Mouse (Mus musculus): ENCODE results near the gene Mfap1b. TPM values are rescaled to one million over a fixed set of nuclear protein-coding genes. Genes with fewer than 3 reads are reported as not detected.

Gene Mfap1b
- total and polyA plus RNA-seq, 3 experiments, result 19.1 to 20.3 TPM; not detected in 1

DNA sequence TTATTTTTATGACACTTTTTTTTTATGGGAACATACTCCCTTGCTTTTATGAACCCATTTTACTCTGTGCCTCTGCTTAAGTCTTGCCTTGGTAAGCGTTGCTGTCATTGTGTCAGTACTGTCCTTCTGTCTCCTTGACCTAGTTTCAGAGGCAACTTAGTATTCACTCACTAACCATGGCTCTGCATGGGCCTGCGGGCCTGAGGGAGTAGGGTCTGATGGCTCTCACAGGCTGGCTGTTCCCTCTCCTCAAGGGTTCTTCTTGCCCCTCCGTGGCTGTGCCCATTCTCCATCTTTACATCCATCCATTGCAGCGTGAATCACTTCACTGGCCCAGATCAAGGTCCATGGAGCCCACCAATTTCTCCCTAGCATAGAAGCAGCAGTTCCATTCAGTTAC lies 27.4 kb downstream of the Mfap1b start:
- H3K27ac ChIP-seq (ENCODE audit: control insufficient read depth, low read depth, low read length), result no peak overlapping the region
- peaks cover 16% of the 10 kb centered on the region for H3K79me2 ChIP-seq (ENCODE audit: control insufficient read depth, insufficient read depth, low read length, poor library complexity)
- peak overlapping the region in 1 of 2 experiments; percentile 59; a peak in 2 of 4 replicates for H3K4me3 ChIP-seq (ENCODE audit: control insufficient read depth in 1 of 2, insufficient read depth in 1 of 2, low read depth in 2 of 2, low read length in 2 of 2)
- H3K4me1 ChIP-seq (ENCODE audit: control insufficient read depth in 1 of 2, insufficient read depth in 2 of 2, low read length in 2 of 2), result peaks cover 17 to 37% of the 10 kb centered on the region in 2 experiments
- DNase-seq (ENCODE audit: low read depth, low spot score), result no peak
- H3K9ac ChIP-seq (ENCODE audit: control insufficient read depth, low read depth, low read length, poor library complexity, severe bottlenecking), result no peak overlapping the region
- TF ChIP-seq HCFC1 (IDR thresholded peaks at IDR 0.05; ENCODE audit: low read depth, low read length), result no peak
- no peak for TF ChIP-seq BHLHE40 (IDR thresholded peaks at IDR 0.05; ENCODE audit: borderline replicate concordance, low read depth, low read length)
- no peak for TF ChIP-seq ELF1 (IDR thresholded peaks at IDR 0.05; ENCODE audit: low read depth, low read length)
- no peak for TF ChIP-seq USF2 (IDR thresholded peaks at IDR 0.05; ENCODE audit: borderline replicate concordance in 1 of 2, insufficient read depth in 1 of 2, low read depth in 1 of 2, low read length in 2 of 2)
- no peak for TF ChIP-seq GABPA (IDR thresholded peaks at IDR 0.05; ENCODE audit: low read depth, low read length)
- no peak for TF ChIP-seq CTCF (IDR thresholded peaks at IDR 0.05 in 2 of 3, conservative IDR thresholded peaks at IDR 0.05 in 1 of 3; ENCODE audit: control insufficient read depth in 1 of 3, insufficient read depth in 1 of 3, low read depth in 2 of 3, low read length in 3 of 3, poor library complexity in 1 of 3, severe bottlenecking in 1 of 3)
- TF ChIP-seq ZNF384 (IDR thresholded peaks at IDR 0.05; ENCODE audit: low read depth, low read length), result no peak
- no peak for TF ChIP-seq MAZ (IDR thresholded peaks at IDR 0.05; ENCODE audit: low read depth, low read length)
- TF ChIP-seq POLR2AphosphoS5 (IDR thresholded peaks at IDR 0.05; ENCODE audit: borderline replicate concordance, low read depth, low read length), result no peak
- no peak for TF ChIP-seq ZMIZ1 (IDR thresholded peaks at IDR 0.05; ENCODE audit: low read depth, low read length)
- TF ChIP-seq TAL1 (IDR thresholded peaks at IDR 0.05; ENCODE audit: low read length), result no peak
- TF ChIP-seq UBTF (IDR thresholded peaks at IDR 0.05; ENCODE audit: borderline replicate concordance, insufficient read depth, low read depth, low read length), result no peak
- no peak for TF ChIP-seq SMC3 (IDR thresholded peaks at IDR 0.05; ENCODE audit: low read depth, low read length)
- no peak for TF ChIP-seq EP300 (IDR thresholded peaks at IDR 0.05; ENCODE audit: low read depth in 1 of 2, low read length in 2 of 2)
- TF ChIP-seq CHD1 (IDR thresholded peaks at IDR 0.05; ENCODE audit: low read depth, low read length), result no peak
- TF ChIP-seq KAT2A (conservative IDR thresholded peaks at IDR 0.05; ENCODE audit: low read depth, low read length), result no peak
- no peaks in the 10 kb centered on the region for H3K9me3 ChIP-seq (replicated peaks; ENCODE audit: insufficient read depth, low read length)
- no peaks in the 10 kb centered on the region for H3K27me3 ChIP-seq (ENCODE audit: control insufficient read depth in 1 of 2, insufficient read depth in 2 of 2, low read length in 2 of 2)
- peaks cover 0 to 27% of the 10 kb centered on the region in 2 experiments; a peak in 2 of 4 replicates for H3K36me3 ChIP-seq (ENCODE audit: control insufficient read depth in 1 of 2, insufficient read depth in 2 of 2, low read length in 2 of 2)

- TF ChIP-seq ETS1 (IDR thresholded peaks at IDR 0.05; ENCODE audit: low read depth, low read length) (peak; percentile 32; the same call in 1 of the 2 replicates), ZKSCAN1 (IDR thresholded peaks at IDR 0.05; ENCODE audit: low read depth, low read length) (no peak), NRF1 (IDR thresholded peaks at IDR 0.05; ENCODE audit: insufficient read depth, low read depth, low read length, poor library complexity, severe bottlenecking) (no peak), BHLHE40 (IDR thresholded peaks at IDR 0.05; ENCODE audit: borderline replicate concordance, low read depth, low read length) (no peak), TCF12 (IDR thresholded peaks at IDR 0.05; ENCODE audit: low read depth, low read length) (peak; percentile 72), HCFC1 (IDR thresholded peaks at IDR 0.05; ENCODE audit: low read depth, low read length) (no peak), RCOR1 (IDR thresholded peaks at IDR 0.05; ENCODE audit: low read depth, low read length) (0 out of 2 replicates have a peak, but pooled peaks have one; percentile 22), EP300 (IDR thresholded peaks at IDR 0.05; ENCODE audit: low read depth in 1 of 2, low read length in 2 of 2) (peak; percentile 46 to 68; a peak in 3 of 4 replicates), RAD21 (IDR thresholded peaks at IDR 0.05; ENCODE audit: low read depth, low read length) (no peak), GATA1 (IDR thresholded peaks at IDR 0.05; ENCODE audit: low read depth, low read length) (peak; percentile 49; the same call in 1 of the 2 replicates), UBTF (IDR thresholded peaks at IDR 0.05; ENCODE audit: borderline replicate concordance, insufficient read depth, low read depth, low read length) (no peak), MAX (IDR thresholded peaks at IDR 0.05; ENCODE audit: low read length) (0 out of 2 replicates have a peak, but pooled peaks have one; percentile 18), GABPA (IDR thresholded peaks at IDR 0.05; ENCODE audit: low read depth, low read length) (no peak), MEF2A (IDR thresholded peaks at IDR 0.05; ENCODE audit: extremely low read depth, insufficient replicate concordance, low read depth, low read length, poor library complexity, severe bottlenecking) (no peak)
- Histone ChIP-seq H3K27me3 (ENCODE audit: control insufficient read depth in 1 of 2, insufficient read depth in 2 of 2, low read length in 2 of 2) (no peaks in the 10 kb centered on the region), H3K36me3 (ENCODE audit: control insufficient read depth in 1 of 2, insufficient read depth in 2 of 2, low read length in 2 of 2) (peaks cover 0 to 18% of the 10 kb centered on the region in 2 experiments; a peak in 2 of 4 replicates), H3K4me3 (ENCODE audit: control insufficient read depth in 1 of 2, insufficient read depth in 1 of 2, low read depth in 2 of 2, low read length in 2 of 2) (peak overlapping the region in 1 of 2 experiments; percentile 35; a peak in 1 of 4 replicates), H3K27ac (ENCODE audit: control insufficient read depth, low read depth, low read length) (peak overlapping the region; percentile 10), H3K79me2 (ENCODE audit: control insufficient read depth, insufficient read depth, low read length, poor library complexity) (peaks cover 9% of the 10 kb centered on the region), H3K9me3 (replicated peaks; ENCODE audit: insufficient read depth, low read length) (no peaks in the 10 kb centered on the region), H3K9ac (ENCODE audit: control insufficient read depth, low read depth, low read length, poor library complexity, severe bottlenecking) (no peak overlapping the region), H3K4me1 (ENCODE audit: control insufficient read depth in 1 of 2, insufficient read depth in 2 of 2, low read length in 2 of 2) (peaks cover 11 to 27% of the 10 kb centered on the region in 2 experiments)
- DNase-seq (ENCODE audit: low read depth, low spot score), result no peak
Observed at GRCm38 (mm10) chr2:121445117-121445516, 28.8 kb downstream of the Mfap1b start.

Measured in MEL (cell line).